Mouse (Mus musculus): ENCODE results near the gene Gm21698. TPM values are rescaled to one million over a fixed set of nuclear protein-coding genes. Genes with fewer than 3 reads are reported as not detected.
A peak's percentile ranks its signal among the peaks of the same experiment; 100 is the strongest.
"Not testable (repeated sequence)": the region's sequence is repeated elsewhere in the genome, so short reads cannot be mapped to it uniquely, and the experiment has no call there.

Gene Gm21698
- not detected in 2 replicates for polyA plus RNA-seq (2014; fragmentation: Nextera tagmentation; extraction: Ambion mirVana)

- not testable (repeated sequence) for H3K9ac ChIP-seq (ENCODE audit: low read length); H3K9me3 ChIP-seq (ENCODE audit: control insufficient read depth, low read length); DNase-seq (ENCODE audit: low spot score); H3K4me2 ChIP-seq (ENCODE audit: low read depth); H3K4me1 ChIP-seq (ENCODE audit: control insufficient read depth, insufficient read depth, low read length); H3K4me3 ChIP-seq (ENCODE audit: low read depth, low read length); ATAC-seq (ENCODE audit: insufficient read depth, low FRiP score, low TSS enrichment); H3K27me3 ChIP-seq (ENCODE audit: control insufficient read depth, insufficient read depth, low read length); H3K27ac ChIP-seq (ENCODE audit: low read depth, low read length); H3K36me3 ChIP-seq (ENCODE audit: control insufficient read depth, insufficient read depth, low read length)
- no CpG with 5 or more reads among the region's 3 CpGs for WGBS
Measured at GRCm38 (mm10) chr5:25988550-25988949, at the start of gene Gm21698. Gene Gm21698, minus strand, starts transcription at chr5:25988650.

GRCm38 (mm10) chr5:26022816-26023215 is 34.4 kb upstream of the Gm21698 start, which contains the start of gene Gm5862:
Gene Gm5862, minus strand, starts transcription at chr5:26022916.
- H3K9me3 ChIP-seq (ENCODE audit: control insufficient read depth, low read length); H3K9ac ChIP-seq (ENCODE audit: low read length); H3K4me1 ChIP-seq (ENCODE audit: control insufficient read depth, insufficient read depth, low read length); H3K4me2 ChIP-seq (ENCODE audit: low read depth); ATAC-seq (ENCODE audit: insufficient read depth, low FRiP score, low TSS enrichment); H3K27me3 ChIP-seq (ENCODE audit: control insufficient read depth, insufficient read depth, low read length); H3K27ac ChIP-seq (ENCODE audit: low read depth, low read length); DNase-seq (ENCODE audit: low spot score); H3K36me3 ChIP-seq (ENCODE audit: control insufficient read depth, insufficient read depth, low read length); H3K4me3 ChIP-seq (ENCODE audit: low read depth, low read length): not testable (repeated sequence)
- no CpG with 5 or more reads among the region's 3 CpGs for WGBS

GRCm38 (mm10) chr5:26007697-26008096 is 19.2 kb upstream of the Gm21698 start:
- not testable (repeated sequence) for DNase-seq (ENCODE audit: low spot score); H3K27me3 ChIP-seq (ENCODE audit: control insufficient read depth, insufficient read depth, low read length); ATAC-seq (ENCODE audit: insufficient read depth, low FRiP score, low TSS enrichment); H3K9ac ChIP-seq (ENCODE audit: low read length); H3K4me2 ChIP-seq (ENCODE audit: low read depth); H3K9me3 ChIP-seq (ENCODE audit: control insufficient read depth, low read length); H3K4me1 ChIP-seq (ENCODE audit: control insufficient read depth, insufficient read depth, low read length); H3K27ac ChIP-seq (ENCODE audit: low read depth, low read length); H3K4me3 ChIP-seq (ENCODE audit: low read depth, low read length); H3K36me3 ChIP-seq (ENCODE audit: control insufficient read depth, insufficient read depth, low read length)
- 66% methylated on average over 5 of the region's 7 CpGs for WGBS

- not testable (repeated sequence) for H3K27me3 ChIP-seq (ENCODE audit: control insufficient read depth, insufficient read depth, low read length); H3K27ac ChIP-seq (ENCODE audit: low read depth, low read length); H3K36me3 ChIP-seq (ENCODE audit: control insufficient read depth, insufficient read depth, low read length); H3K9me3 ChIP-seq (ENCODE audit: control insufficient read depth, low read length); H3K4me1 ChIP-seq (ENCODE audit: control insufficient read depth, insufficient read depth, low read length)
- DNase-seq (ENCODE audit: low spot score) (peak; percentile 67), ATAC-seq (ENCODE audit: insufficient read depth, low FRiP score, low TSS enrichment) (peak; percentile 85)
- Histone ChIP-seq H3K4me2 (ENCODE audit: low read depth) (peak overlapping the region; percentile 64), H3K4me3 (ENCODE audit: low read depth, low read length) (peak overlapping the region; percentile 31), H3K9ac (ENCODE audit: low read length) (peak overlapping the region; percentile 39)
- WGBS, result 18% methylated on average over 45 of the region's 45 CpGs
Measured at GRCm38 (mm10) chr5:26006937-26007695, 18.7 kb upstream of the Gm21698 start.

- not testable (repeated sequence) for H3K9ac ChIP-seq (ENCODE audit: low read length); H3K36me3 ChIP-seq (ENCODE audit: control insufficient read depth, insufficient read depth, low read length); H3K27me3 ChIP-seq (ENCODE audit: control insufficient read depth, insufficient read depth, low read length); H3K4me3 ChIP-seq (ENCODE audit: low read depth, low read length); H3K4me2 ChIP-seq (ENCODE audit: low read depth); DNase-seq (ENCODE audit: low spot score); H3K4me1 ChIP-seq (ENCODE audit: control insufficient read depth, insufficient read depth, low read length); H3K27ac ChIP-seq (ENCODE audit: low read depth, low read length); H3K9me3 ChIP-seq (ENCODE audit: control insufficient read depth, low read length); ATAC-seq (ENCODE audit: insufficient read depth, low FRiP score, low TSS enrichment)
- WGBS, result 83% methylated on average over 1 of the region's 2 CpGs
Measured at GRCm38 (mm10) chr5:26004698-26005097, 16.2 kb upstream of the Gm21698 start, which contains the start of gene Gm1979. Gene Gm1979, minus strand, starts transcription at chr5:26004798.

GRCm38 (mm10) chr5:25972563-25972962 is 15.9 kb downstream of the Gm21698 start, which contains the start of gene Gm21680:
Gene Gm21680, minus strand, starts transcription at chr5:25972663.
- WGBS, result no CpG with 5 or more reads among the region's 2 CpGs
- H3K4me3 ChIP-seq (ENCODE audit: low read depth, low read length); ATAC-seq (ENCODE audit: insufficient read depth, low FRiP score, low TSS enrichment); DNase-seq (ENCODE audit: low spot score); H3K9ac ChIP-seq (ENCODE audit: low read length); H3K36me3 ChIP-seq (ENCODE audit: control insufficient read depth, insufficient read depth, low read length); H3K9me3 ChIP-seq (ENCODE audit: control insufficient read depth, low read length); H3K27ac ChIP-seq (ENCODE audit: low read depth, low read length); H3K4me2 ChIP-seq (ENCODE audit: low read depth); H3K27me3 ChIP-seq (ENCODE audit: control insufficient read depth, insufficient read depth, low read length); H3K4me1 ChIP-seq (ENCODE audit: control insufficient read depth, insufficient read depth, low read length): not testable (repeated sequence)

- not testable (repeated sequence) for H3K27ac ChIP-seq (ENCODE audit: low read depth, low read length); H3K4me1 ChIP-seq (ENCODE audit: control insufficient read depth, insufficient read depth, low read length); H3K9ac ChIP-seq (ENCODE audit: low read length); ATAC-seq (ENCODE audit: insufficient read depth, low FRiP score, low TSS enrichment); H3K9me3 ChIP-seq (ENCODE audit: control insufficient read depth, low read length); DNase-seq (ENCODE audit: low spot score); H3K36me3 ChIP-seq (ENCODE audit: control insufficient read depth, insufficient read depth, low read length); H3K4me3 ChIP-seq (ENCODE audit: low read depth, low read length); H3K27me3 ChIP-seq (ENCODE audit: control insufficient read depth, insufficient read depth, low read length)
- peak overlapping the region; percentile 35; the same call in 1 of the 2 replicates for H3K4me2 ChIP-seq (ENCODE audit: low read depth)
- WGBS, result 55% methylated on average over 16 of the region's 17 CpGs
Measured at GRCm38 (mm10) chr5:25957050-25957449, 31.4 kb downstream of the Gm21698 start.

- H3K4me1 ChIP-seq (ENCODE audit: control insufficient read depth, insufficient read depth, low read length); H3K27ac ChIP-seq (ENCODE audit: low read depth, low read length); H3K9ac ChIP-seq (ENCODE audit: low read length); H3K27me3 ChIP-seq (ENCODE audit: control insufficient read depth, insufficient read depth, low read length); H3K4me3 ChIP-seq (ENCODE audit: low read depth, low read length); H3K9me3 ChIP-seq (ENCODE audit: control insufficient read depth, low read length); H3K36me3 ChIP-seq (ENCODE audit: control insufficient read depth, insufficient read depth, low read length): not testable (repeated sequence)
- 26% methylated on average over 29 of the region's 32 CpGs for WGBS
- 0 out of 2 replicates have a peak, but pooled peaks have one; percentile 31 for ATAC-seq (ENCODE audit: insufficient read depth, low FRiP score, low TSS enrichment)
- peak overlapping the region; percentile 35 for H3K4me2 ChIP-seq (ENCODE audit: low read depth)
- peak; percentile 25 for DNase-seq (ENCODE audit: low spot score)
Measured at GRCm38 (mm10) chr5:25956611-25957010, 31.8 kb downstream of the Gm21698 start.

GRCm38 (mm10) chr5:25954317-25954716 is 34.1 kb downstream of the Gm21698 start, which contains the start of gene Gm21671:
Gene Gm21671, minus strand, starts transcription at chr5:25954417.
- not testable (repeated sequence) for H3K36me3 ChIP-seq (ENCODE audit: control insufficient read depth, insufficient read depth, low read length); H3K27ac ChIP-seq (ENCODE audit: low read depth, low read length); H3K27me3 ChIP-seq (ENCODE audit: control insufficient read depth, insufficient read depth, low read length); H3K4me1 ChIP-seq (ENCODE audit: control insufficient read depth, insufficient read depth, low read length); DNase-seq (ENCODE audit: low spot score); ATAC-seq (ENCODE audit: insufficient read depth, low FRiP score, low TSS enrichment); H3K9me3 ChIP-seq (ENCODE audit: control insufficient read depth, low read length); H3K4me3 ChIP-seq (ENCODE audit: low read depth, low read length); H3K9ac ChIP-seq (ENCODE audit: low read length); H3K4me2 ChIP-seq (ENCODE audit: low read depth)
- WGBS, result 73% methylated on average over 2 of the region's 2 CpGs
